Mouse (Mus musculus) testis, postnatal 10 days (tissue): ENCODE measurements at regions not wholly inside any gene's neighbourhood (a gene's known extent, or its start where the extent isn't known, plus 50 kb on each side); places are given as distances from the start of the nearest gene placed in this dataset.
A peak's percentile ranks its signal among the peaks of the same experiment; 100 is the strongest.

ENCODE experiments used
- DNase-seq: peaks from one replicate; pipeline ENCODE4 v3.0.0; 2021; ENCODE audit warnings: low spot score

GRCm38 (mm10) chr8:75353786-75354185 is 52.6 kb downstream of the Gm10358 start:
- DNase-seq: no peak

- DNase-seq: no peak
These were observed 56.2 kb downstream of the Gm10358 start for GRCm38 (mm10) chr8:75350141-75350540.

GRCm38 (mm10) chr8:75348047-75348446 is 58.3 kb downstream of the Gm10358 start:
- no peak for DNase-seq

GRCm38 (mm10) chr8:75320614-75321013 is 85.8 kb downstream of the Gm10358 start:
- DNase-seq: no peak

- DNase-seq: no peak
These were observed 87.9 kb downstream of the Gm10358 start for GRCm38 (mm10) chr8:75318526-75318925.

GRCm38 (mm10) chr8:75315886-75316285 is 90.5 kb downstream of the Gm10358 start:
- peak; percentile 57 for DNase-seq

- no peak for DNase-seq
These were observed 95.7 kb downstream of the Rasd2 start for GRCm38 (mm10) chr8:75309463-75309862.

GRCm38 (mm10) chr8:75291921-75292320 is 78.2 kb downstream of the Rasd2 start:
- no peak for DNase-seq

- no peak for DNase-seq
These were observed 76.2 kb downstream of the Rasd2 start for GRCm38 (mm10) chr8:75289933-75290332.
